Mouse (Mus musculus) embryo, embryonic 10 days (tissue): ENCODE measurements at regions not wholly inside any gene's neighbourhood (a gene's known extent, or its start where the extent isn't known, plus 50 kb on each side); places are given as distances from the start of the nearest gene placed in this dataset.

Source experiments
- DNase-seq: peaks from one replicate; pipeline ENCODE4 v3.0.0-alpha.2; 2015; ENCODE audit warnings: low spot score

- no peak for DNase-seq
Observed at GRCm38 (mm10) chr12:17113465-17114177, 63.1 kb downstream of the Kcnf1 start.

- no peak for DNase-seq
Observed at GRCm38 (mm10) chr12:17112781-17113464, 63.8 kb downstream of the Kcnf1 start.

GRCm38 (mm10) chr12:17106220-17106619, 70.5 kb downstream of the Kcnf1 start:
- no peak for DNase-seq

- DNase-seq: no peak
Observed at GRCm38 (mm10) chr12:17105057-17105712, 71.5 kb downstream of the Kcnf1 start.

- no peak for DNase-seq
Observed at GRCm38 (mm10) chr12:17101842-17102241, 74.8 kb downstream of the Kcnf1 start.

GRCm38 (mm10) chr12:17097800-17098271, 78.9 kb downstream of the Kcnf1 start:
- DNase-seq: peak; percentile 37

GRCm38 (mm10) chr12:17094758-17095157, 81.9 kb downstream of the Kcnf1 start:
- no peak for DNase-seq

- DNase-seq: no peak
Observed at GRCm38 (mm10) chr12:17093772-17094171, 82.2 kb upstream of the 2410004P03Rik start.

GRCm38 (mm10) chr12:17091058-17091457, 79.5 kb upstream of the 2410004P03Rik start:
- DNase-seq: peak; percentile 6

- DNase-seq: peak; percentile 32
Observed at GRCm38 (mm10) chr12:17089710-17090339, 78.3 kb upstream of the 2410004P03Rik start.

GRCm38 (mm10) chr12:17087388-17087787, 75.9 kb upstream of the 2410004P03Rik start:
- peak; percentile 46 for DNase-seq

GRCm38 (mm10) chr12:17085209-17085574, 73.7 kb upstream of the 2410004P03Rik start:
- DNase-seq: no peak

GRCm38 (mm10) chr12:17084499-17085208, 73.1 kb upstream of the 2410004P03Rik start:
- no peak for DNase-seq

GRCm38 (mm10) chr12:17071691-17072454, 60.3 kb upstream of the 2410004P03Rik start:
- no peak for DNase-seq

GRCm38 (mm10) chr12:17069808-17070207, 58.3 kb upstream of the 2410004P03Rik start:
- DNase-seq: no peak

- DNase-seq: no peak
Observed at GRCm38 (mm10) chr12:17069161-17069560, 57.6 kb upstream of the 2410004P03Rik start.

GRCm38 (mm10) chr12:17063920-17064319, 52.4 kb upstream of the 2410004P03Rik start:
- no peak for DNase-seq
